Mouse (Mus musculus): ENCODE data around the gene Vcp.

The Vcp gene

GRCm38 (mm10) chr4:43000141-43000986 is at the start of gene Vcp:
Gene Vcp (minus strand): TSS chr4:43000507.
- in situ Hi-C loops (cut with MboI, MseI): loop anchor here (10.0 to 25.0 kb wide), 2 partner anchors 437 to 564 kb away; partner anchors contain the start of genes Creb3 (in 1 of the 2), Fam166b (in 1 of the 2), Tesk1 (in 1 of the 2) and Tln1 (in 1 of the 2)

GRCm38 (mm10) chr4:43047231-43047630 is 46.9 kb upstream of the Vcp start:
- in situ Hi-C loops (cut with MboI, MseI): loop anchor here in 1 of 2 experiments (5.0 kb wide), 1 partner anchor 65 kb away; no protein-coding TSS in a partner anchor

GRCm38 (mm10) chr4:43046607-43047006 is 46.3 kb upstream of the Vcp start:
- in situ Hi-C loops (cut with MboI, MseI): loop anchor here in 1 of 2 experiments (5.0 kb wide), 1 partner anchor 66 kb away; no protein-coding TSS in a partner anchor

GRCm38 (mm10) chr4:43045659-43046302 is 45.5 kb upstream of the Vcp start, which contains the start of gene Fam214b:
Gene Fam214b (minus strand): TSS chr4:43046220.
- in situ Hi-C loops (cut with MboI, MseI): loop anchor here in 1 of 2 experiments (5.0 kb wide), 1 partner anchor 67 kb away; no protein-coding TSS in a partner anchor

GRCm38 (mm10) chr4:43045285-43045658 is 45.0 kb upstream of the Vcp start:
- in situ Hi-C loops (cut with MboI, MseI): loop anchor here in 1 of 2 experiments (5.0 kb wide), 1 partner anchor 67 kb away; no protein-coding TSS in a partner anchor

GRCm38 (mm10) chr4:43044673-43045072 is 44.4 kb upstream of the Vcp start:
- in situ Hi-C loops (cut with MboI, MseI): loop anchor here (5.0 kb wide), 2 partner anchors 68 to 87 kb away; no protein-coding TSS in a partner anchor

GRCm38 (mm10) chr4:43043644-43044357 is 43.5 kb upstream of the Vcp start:
- in situ Hi-C loops (cut with MboI, MseI): loop anchor here in 1 of 2 experiments (5.0 kb wide), 1 partner anchor 86 kb away; no protein-coding TSS in a partner anchor

- in situ Hi-C loops (cut with MboI, MseI): loop anchor here in 1 of 2 experiments (5.0 kb wide), 1 partner anchor 84 kb away; no protein-coding TSS in a partner anchor
These were observed 40.7 kb upstream of the Vcp start for GRCm38 (mm10) chr4:43040881-43041547.

GRCm38 (mm10) chr4:43040114-43040572 is 39.8 kb upstream of the Vcp start:
- in situ Hi-C loops (cut with MboI, MseI): loop anchor here in 1 of 2 experiments (5.0 kb wide), 1 partner anchor 83 kb away; no protein-coding TSS in a partner anchor

- in situ Hi-C loops (cut with MboI, MseI): loop anchor here (5.0 to 10.0 kb wide), 3 partner anchors 82 to 1305 kb away; partner anchors contain the start of genes Arid3c (in 1 of the 2) and Sit1 (in 1 of the 2)
These were observed 39.3 kb upstream of the Vcp start for GRCm38 (mm10) chr4:43039609-43040008.

GRCm38 (mm10) chr4:43038567-43039495 is 38.5 kb upstream of the Vcp start:
- in situ Hi-C loops (cut with MboI, MseI): loop anchor here in 1 of 2 experiments (10.0 kb wide), 2 partner anchors 446 to 1304 kb away; partner anchors contain the start of genes Arid3c and Sit1

GRCm38 (mm10) chr4:43037860-43038566 is 37.7 kb upstream of the Vcp start:
- in situ Hi-C loops (cut with MboI, MseI): loop anchor here in 1 of 2 experiments (10.0 kb wide), 2 partner anchors 447 to 1303 kb away; partner anchors contain the start of genes Arid3c and Sit1

GRCm38 (mm10) chr4:43036356-43036755 is 36.0 kb upstream of the Vcp start:
- in situ Hi-C loops (cut with MboI, MseI): loop anchor here in 1 of 2 experiments (10.0 kb wide), 2 partner anchors 448 to 1302 kb away; partner anchors contain the start of genes Arid3c and Sit1

GRCm38 (mm10) chr4:43035851-43036250 is 35.5 kb upstream of the Vcp start:
- in situ Hi-C loops (cut with MboI, MseI): loop anchor here in 1 of 2 experiments (10.0 kb wide), 2 partner anchors 449 to 1301 kb away; partner anchors contain the start of genes Arid3c and Sit1

- in situ Hi-C loops (cut with MboI, MseI): loop anchor here in 1 of 2 experiments (10.0 kb wide), 2 partner anchors 451 to 1299 kb away; partner anchors contain the start of genes Arid3c and Sit1
These were observed 33.2 kb upstream of the Vcp start for GRCm38 (mm10) chr4:43033481-43033880.

GRCm38 (mm10) chr4:43032501-43032900 is 32.2 kb upstream of the Vcp start:
- in situ Hi-C loops (cut with MboI, MseI): loop anchor here in 1 of 2 experiments (10.0 kb wide), 2 partner anchors 452 to 1298 kb away; partner anchors contain the start of genes Arid3c and Sit1

GRCm38 (mm10) chr4:43031237-43031995 is 31.1 kb upstream of the Vcp start, which contains the start of gene Stoml2:
Gene Stoml2 (minus strand): TSS chr4:43031710.
- in situ Hi-C loops (cut with MboI, MseI): loop anchor here in 1 of 2 experiments (10.0 kb wide), 2 partner anchors 453 to 1297 kb away; partner anchors contain the start of genes Arid3c and Sit1
